Mouse (Mus musculus): ENCODE measurements around the gene Ccnb1ip1. TPM values are rescaled to one million over a fixed set of nuclear protein-coding genes. Genes with fewer than 3 reads are reported as not detected.
A peak's percentile ranks its signal among the peaks of the same experiment; 100 is the strongest.

Ccnb1ip1 gene
- polyA plus RNA-seq, 1 experiment, result 0.16 TPM

GRCm38 (mm10) chr14:50804683-50805082 lies 2.8 kb downstream of the Ccnb1ip1 start:
- Histone ChIP-seq H3ac (ENCODE audit: control insufficient read depth, insufficient read length) (no peak overlapping the region), H3K4me2 (ENCODE audit: low read depth) (peak overlapping the region; percentile 66), H3K79me2 (ENCODE audit: control insufficient read depth, insufficient read depth) (peaks cover 7% of the 10 kb centered on the region), H3K27me3 (ENCODE audit: control insufficient read depth, insufficient read depth, insufficient read length) (no peaks in the 10 kb centered on the region), H3K4me3 (peak overlapping the region; percentile 11), H3K36me3 (ENCODE audit: control insufficient read depth, insufficient read depth) (no peaks in the 10 kb centered on the region)
- no peak for TF ChIP-seq TCF12 (IDR thresholded peaks at IDR 0.05; ENCODE audit: insufficient read depth, poor library complexity, severe bottlenecking)
- TF ChIP-seq MYOG (IDR thresholded peaks at IDR 0.05; ENCODE audit: control insufficient read depth in 1 of 3, insufficient read depth in 1 of 3, insufficient read length in 2 of 3, low read depth in 2 of 3), result no peak
- no peak for TF ChIP-seq E2F4 (IDR thresholded peaks at IDR 0.05; ENCODE audit: insufficient read depth)
- no peak for TF ChIP-seq CEBPB (IDR thresholded peaks at IDR 0.05; ENCODE audit: insufficient read depth, poor library complexity, severe bottlenecking)
- no peak for TF ChIP-seq REST (IDR thresholded peaks at IDR 0.05; ENCODE audit: insufficient read depth, insufficient read length)
- no peak for TF ChIP-seq MYOD1 (IDR thresholded peaks at IDR 0.05; ENCODE audit: control insufficient read depth in 1 of 3, insufficient read length in 2 of 3, low read depth in 2 of 3)
- no peak for TF ChIP-seq USF1 (IDR thresholded peaks at IDR 0.05; ENCODE audit: low read depth)
- TF ChIP-seq SRF (IDR thresholded peaks at IDR 0.05; ENCODE audit: control insufficient read depth, insufficient read length, low read depth), result no peak
- no peak for TF ChIP-seq POLR2A (IDR thresholded peaks at IDR 0.05; ENCODE audit: insufficient read length, low read depth)
- no peak for TF ChIP-seq MAX (IDR thresholded peaks at IDR 0.05; ENCODE audit: low read depth)
- no peak for TF ChIP-seq POLR2AphosphoS2 (IDR thresholded peaks at IDR 0.05; ENCODE audit: insufficient read length, low read depth)
- no peak for TF ChIP-seq TCF3 (IDR thresholded peaks at IDR 0.05; ENCODE audit: insufficient read length, low read depth)

- Histone ChIP-seq H3K4me3 (no peak overlapping the region), H3K4me2 (ENCODE audit: low read depth) (no peak overlapping the region)
These were observed 4.5 kb downstream of the Ccnb1ip1 start for GRCm38 (mm10) chr14:50802843-50803562.

GRCm38 (mm10) chr14:50802441-50802840 lies 5.1 kb downstream of the Ccnb1ip1 start:
- no peaks in the 10 kb centered on the region for H3K36me3 ChIP-seq (ENCODE audit: control insufficient read depth, insufficient read depth)

More at GRCm38 (mm10) chr14:50802843-50803562, 4.5 kb downstream of the Ccnb1ip1 start:
- H3ac ChIP-seq (ENCODE audit: control insufficient read depth, insufficient read length), result no peak overlapping the region
- no peaks in the 10 kb centered on the region for H3K27me3 ChIP-seq (ENCODE audit: control insufficient read depth, insufficient read depth, insufficient read length)
- no peaks in the 10 kb centered on the region for H3K36me3 ChIP-seq (ENCODE audit: control insufficient read depth, insufficient read depth)
- no peak for TF ChIP-seq POLR2AphosphoS2 (IDR thresholded peaks at IDR 0.05; ENCODE audit: insufficient read length, low read depth)
- no peak for TF ChIP-seq TCF3 (IDR thresholded peaks at IDR 0.05; ENCODE audit: insufficient read length, low read depth)
- TF ChIP-seq SRF (IDR thresholded peaks at IDR 0.05; ENCODE audit: control insufficient read depth, insufficient read length, low read depth), result no peak
- TF ChIP-seq POLR2A (IDR thresholded peaks at IDR 0.05; ENCODE audit: insufficient read length, low read depth), result no peak
- TF ChIP-seq MYOD1 (IDR thresholded peaks at IDR 0.05; ENCODE audit: control insufficient read depth in 1 of 3, insufficient read length in 2 of 3, low read depth in 2 of 3), result no peak
- no peak for TF ChIP-seq USF1 (IDR thresholded peaks at IDR 0.05; ENCODE audit: low read depth)
- TF ChIP-seq REST (IDR thresholded peaks at IDR 0.05; ENCODE audit: insufficient read depth, insufficient read length), result no peak
- TF ChIP-seq TCF12 (IDR thresholded peaks at IDR 0.05; ENCODE audit: insufficient read depth, poor library complexity, severe bottlenecking), result no peak
- no peak for TF ChIP-seq CEBPB (IDR thresholded peaks at IDR 0.05; ENCODE audit: insufficient read depth, poor library complexity, severe bottlenecking)
- TF ChIP-seq E2F4 (IDR thresholded peaks at IDR 0.05; ENCODE audit: insufficient read depth), result no peak
- no peak for TF ChIP-seq MYOG (IDR thresholded peaks at IDR 0.05; ENCODE audit: control insufficient read depth in 1 of 3, insufficient read depth in 1 of 3, insufficient read length in 2 of 3, low read depth in 2 of 3)
- no peak for TF ChIP-seq MAX (IDR thresholded peaks at IDR 0.05; ENCODE audit: low read depth)
- H3K79me2 ChIP-seq (ENCODE audit: control insufficient read depth, insufficient read depth), result peaks cover 2% of the 10 kb centered on the region

GRCm38 (mm10) chr14:50799502-50800259 lies 7.9 kb downstream of the Ccnb1ip1 start:
- no peak overlapping the region for H3K4me3 ChIP-seq
- H3K27me3 ChIP-seq (ENCODE audit: control insufficient read depth, insufficient read depth, insufficient read length), result no peaks in the 10 kb centered on the region
- H3K4me2 ChIP-seq (ENCODE audit: low read depth), result no peak overlapping the region
- H3K79me2 ChIP-seq (ENCODE audit: control insufficient read depth, insufficient read depth), result no peaks in the 10 kb centered on the region
- H3K36me3 ChIP-seq (ENCODE audit: control insufficient read depth, insufficient read depth), result no peaks in the 10 kb centered on the region
- no peak for TF ChIP-seq USF1 (IDR thresholded peaks at IDR 0.05; ENCODE audit: low read depth)
- TF ChIP-seq TCF12 (IDR thresholded peaks at IDR 0.05; ENCODE audit: insufficient read depth, poor library complexity, severe bottlenecking), result no peak
- no peak for TF ChIP-seq MAX (IDR thresholded peaks at IDR 0.05; ENCODE audit: low read depth)
- no peak for TF ChIP-seq SRF (IDR thresholded peaks at IDR 0.05; ENCODE audit: control insufficient read depth, insufficient read length, low read depth)
- no peak for TF ChIP-seq MYOG (IDR thresholded peaks at IDR 0.05; ENCODE audit: control insufficient read depth in 1 of 3, insufficient read depth in 1 of 3, insufficient read length in 2 of 3, low read depth in 2 of 3)
- TF ChIP-seq POLR2AphosphoS2 (IDR thresholded peaks at IDR 0.05; ENCODE audit: insufficient read length, low read depth), result no peak
- no peak for TF ChIP-seq CEBPB (IDR thresholded peaks at IDR 0.05; ENCODE audit: insufficient read depth, poor library complexity, severe bottlenecking)
- no peak overlapping the region for H3ac ChIP-seq (ENCODE audit: control insufficient read depth, insufficient read length)

More at GRCm38 (mm10) chr14:50802441-50802840, 5.1 kb downstream of the Ccnb1ip1 start:
- H3K79me2 ChIP-seq (ENCODE audit: control insufficient read depth, insufficient read depth), result no peaks in the 10 kb centered on the region
- H3K4me2 ChIP-seq (ENCODE audit: low read depth), result no peak overlapping the region
- no peak for TF ChIP-seq REST (IDR thresholded peaks at IDR 0.05; ENCODE audit: insufficient read depth, insufficient read length)
- TF ChIP-seq SRF (IDR thresholded peaks at IDR 0.05; ENCODE audit: control insufficient read depth, insufficient read length, low read depth), result no peak
- TF ChIP-seq POLR2A (IDR thresholded peaks at IDR 0.05; ENCODE audit: insufficient read length, low read depth), result no peak
- TF ChIP-seq CEBPB (IDR thresholded peaks at IDR 0.05; ENCODE audit: insufficient read depth, poor library complexity, severe bottlenecking), result no peak
- TF ChIP-seq TCF3 (IDR thresholded peaks at IDR 0.05; ENCODE audit: insufficient read length, low read depth), result no peak
- TF ChIP-seq MYOD1 (IDR thresholded peaks at IDR 0.05; ENCODE audit: control insufficient read depth in 1 of 3, insufficient read length in 2 of 3, low read depth in 2 of 3), result no peak
- TF ChIP-seq USF1 (IDR thresholded peaks at IDR 0.05; ENCODE audit: low read depth), result no peak
- no peak for TF ChIP-seq MAX (IDR thresholded peaks at IDR 0.05; ENCODE audit: low read depth)
- no peak for TF ChIP-seq E2F4 (IDR thresholded peaks at IDR 0.05; ENCODE audit: insufficient read depth)
- TF ChIP-seq MYOG (IDR thresholded peaks at IDR 0.05; ENCODE audit: control insufficient read depth in 1 of 3, insufficient read depth in 1 of 3, insufficient read length in 2 of 3, low read depth in 2 of 3), result no peak
- no peak overlapping the region for H3ac ChIP-seq (ENCODE audit: control insufficient read depth, insufficient read length)
- H3K27me3 ChIP-seq (ENCODE audit: control insufficient read depth, insufficient read depth, insufficient read length), result no peaks in the 10 kb centered on the region
- H3K4me3 ChIP-seq, result no peak overlapping the region
